Mouse (Mus musculus): Measurements from ENCODE around the gene Ccdc185.

Gene Ccdc185

GRCm38 (mm10) chr1:182747081-182747480 lies 1.9 kb downstream of the Ccdc185 start:
- no peak for DNase-seq (ENCODE audit: low spot score in 2 of 2)

DNA sequence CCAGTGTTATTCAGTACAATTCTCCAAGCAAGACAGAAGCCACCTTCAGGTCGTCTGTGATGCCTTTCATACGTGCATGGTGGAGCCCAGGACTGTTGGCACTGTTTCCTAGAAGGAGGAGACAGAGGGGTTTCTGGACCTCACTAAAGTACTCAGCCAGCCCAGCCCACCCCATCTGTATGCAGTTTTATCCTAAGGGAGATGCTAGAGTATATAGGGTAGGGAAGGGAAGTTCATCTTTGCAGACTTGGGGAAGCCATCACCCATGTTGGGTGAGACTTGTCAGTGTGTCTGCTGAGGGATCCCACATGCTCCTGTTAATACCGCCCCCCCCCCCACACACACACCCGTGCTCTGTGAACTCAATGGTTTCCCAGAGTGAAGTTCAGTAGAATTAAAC lies 13.1 kb downstream of the Ccdc185 start:
- no peak for DNase-seq (ENCODE audit: low spot score in 2 of 2)

DNA sequence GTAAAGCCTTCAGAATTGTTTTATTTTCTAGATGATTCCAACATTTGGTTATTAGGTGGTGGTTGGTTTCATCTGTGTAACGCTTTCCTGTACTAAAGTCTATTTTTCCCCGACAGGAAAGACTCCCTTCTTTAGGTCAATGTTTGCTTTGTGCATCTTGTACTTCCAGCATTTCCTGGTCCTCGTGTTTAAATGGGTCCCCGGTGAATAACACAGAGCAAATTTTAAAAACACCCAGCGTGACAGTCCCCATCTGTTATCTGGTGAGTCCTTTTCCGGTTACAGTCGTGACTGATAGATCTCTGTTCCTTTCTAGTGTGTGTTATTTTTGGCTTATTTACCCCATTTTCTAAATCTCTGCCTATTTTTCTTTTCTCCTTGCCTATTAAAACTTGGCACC lies 16.3 kb downstream of the Ccdc185 start:
- DNase-seq (ENCODE audit: low spot score in 2 of 2), result no peak

DNA sequence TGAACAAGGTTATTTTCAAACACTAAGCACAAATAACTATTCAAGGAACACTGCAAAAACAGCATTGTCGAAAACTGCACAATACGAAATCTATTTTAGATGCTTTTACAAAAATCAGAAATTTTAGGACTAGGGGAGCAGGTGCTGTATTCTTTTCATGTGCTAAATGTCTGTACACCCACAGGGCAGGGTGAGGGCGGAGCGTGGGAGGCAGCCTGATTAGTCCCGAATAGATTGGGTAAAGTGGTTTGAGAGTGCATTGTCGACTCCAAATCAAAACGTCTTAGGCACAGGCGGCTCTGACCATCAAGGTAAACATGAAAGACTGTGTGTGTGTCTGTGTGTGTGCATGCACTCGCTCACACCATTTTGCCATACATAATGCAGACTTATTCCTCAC lies 20.0 kb downstream of the Ccdc185 start:
- DNase-seq (ENCODE audit: low spot score in 2 of 2), result no peak

GRCm38 (mm10) chr1:182727541-182727940 lies 21.4 kb downstream of the Ccdc185 start:
- DNase-seq (ENCODE audit: low spot score in 2 of 2), result no peak

DNA sequence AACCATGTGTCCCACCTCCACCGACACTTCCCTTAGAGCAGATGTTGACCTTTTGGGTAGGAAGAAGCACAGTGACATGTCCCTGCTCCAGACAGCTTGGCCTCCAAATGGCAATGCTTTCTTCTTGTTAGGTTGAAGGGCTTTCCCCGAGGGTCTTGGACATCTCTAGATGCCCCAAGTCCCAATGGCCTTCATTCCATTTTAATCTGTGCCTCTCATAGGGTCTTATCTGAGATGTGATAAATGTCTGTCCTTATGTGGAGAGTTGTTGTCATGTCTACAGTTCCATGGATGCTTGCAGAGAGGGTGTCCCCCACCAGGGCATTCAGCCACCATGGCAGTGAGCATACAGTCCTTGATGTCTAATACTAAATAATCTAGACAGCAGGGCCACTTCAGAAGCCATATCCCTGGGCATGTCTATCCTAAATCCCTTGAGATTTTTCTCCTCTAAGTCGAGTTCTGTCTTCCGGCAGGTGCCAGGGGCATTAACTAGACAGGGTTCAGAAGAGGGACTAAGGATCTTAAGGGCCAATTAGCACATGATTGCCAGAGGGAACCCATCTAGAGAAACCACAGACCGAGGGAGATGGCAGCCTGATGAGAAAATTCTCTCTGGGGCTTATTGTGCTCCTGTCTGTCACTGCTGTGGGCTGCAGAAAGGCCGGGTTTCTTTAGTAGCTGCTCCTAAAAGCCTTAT lies 34.6 kb downstream of the Ccdc185 start:
- no peak for DNase-seq (ENCODE audit: low spot score in 2 of 2)

GRCm38 (mm10) chr1:182711360-182711933 lies 37.5 kb downstream of the Ccdc185 start:
- DNase-seq (ENCODE audit: low spot score in 2 of 2), result no peak

DNA sequence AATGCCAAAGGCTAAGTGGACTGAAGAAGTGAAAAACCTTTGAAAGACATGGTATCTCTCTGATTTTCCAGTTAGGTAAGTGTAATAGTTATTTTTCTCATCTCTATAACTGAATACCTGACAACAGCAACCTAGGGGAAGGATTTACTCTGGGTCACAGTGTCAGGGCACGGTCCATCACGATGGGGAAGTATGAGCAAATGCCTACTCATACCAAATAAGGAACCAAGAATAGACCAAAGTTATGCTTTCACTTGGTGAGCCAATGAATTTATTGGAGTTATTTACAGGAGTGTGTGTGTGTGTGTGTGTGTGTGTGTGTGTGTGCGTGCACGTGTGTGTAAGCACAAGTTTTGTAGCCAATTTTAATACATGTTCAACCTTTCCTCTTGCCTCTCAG lies 41.5 kb downstream of the Ccdc185 start:
- DNase-seq (ENCODE audit: low spot score in 2 of 2), result no peak

GRCm38 (mm10) chr1:182704882-182705281 lies 44.1 kb downstream of the Ccdc185 start:
- DNase-seq (ENCODE audit: low spot score in 2 of 2), result no peak

GRCm38 (mm10) chr1:182699392-182700347 lies 49.3 kb downstream of the Ccdc185 start:
- no peak for DNase-seq (ENCODE audit: low spot score in 2 of 2)
